Mouse (Mus musculus) kidney, embryonic 14.5 days (tissue): ENCODE measurements at regions not wholly inside any gene's neighbourhood (a gene's known extent, or its start where the extent isn't known, plus 50 kb on each side); places are given as distances from the start of the nearest gene placed in this dataset.

Experiments used
- ATAC-seq: fragments of 200-750 bp; cut with Nextera tagmentation; 2 replicates; pipeline ENCODE4 v1.8.0; 2017; ENCODE audit warnings: moderate number of reproducible peaks, mild to moderate bottlenecking, moderate TSS enrichment, moderate library complexity; ENCODE audit not compliant: low FRiP score, low TSS enrichment
- H3K27ac ChIP-seq: fragments of 300-500 bp; sonication (generic); 2 replicates; pipeline ENCODE4 v1.5.1; 2014; ENCODE audit warnings: low read depth, mild to moderate bottlenecking, low read length, moderate library complexity, mixed read lengths
- H3K27me3 ChIP-seq: fragments of 300-500 bp; sonication (generic); 2 replicates; pipeline ENCODE4 v1.6.1; 2014; ENCODE audit warnings: mild to moderate bottlenecking, low read length; ENCODE audit not compliant: control insufficient read depth, insufficient read depth
- H3K36me3 ChIP-seq: fragments of 300-500 bp; sonication (generic); 2 replicates; pipeline ENCODE4 v1.6.1; 2014; ENCODE audit warnings: low read length, mixed read lengths; ENCODE audit not compliant: control insufficient read depth, insufficient read depth
- H3K4me1 ChIP-seq: fragments of 300-500 bp; sonication (generic); 2 replicates; pipeline ENCODE4 v1.6.1; 2014; ENCODE audit warnings: low read length, mixed read lengths; ENCODE audit not compliant: control insufficient read depth, insufficient read depth
- H3K4me2 ChIP-seq: fragments of 300-500 bp; sonication (generic); replicated peaks from 2 replicates; pipeline ENCODE4 v1.6.1; 2014; ENCODE audit warnings: low read depth, mild to moderate bottlenecking, low read length
- H3K4me3 ChIP-seq: fragments of 300-500 bp; sonication (generic); 2 replicates; pipeline ENCODE4 v1.5.1; 2014; ENCODE audit warnings: mild to moderate bottlenecking, low read length
- H3K9ac ChIP-seq: fragments of 300-500 bp; sonication (generic); 2 replicates; pipeline ENCODE4 v1.6.1; 2014; ENCODE audit warnings: low read depth, mild to moderate bottlenecking, low read length, moderate library complexity
- H3K9me3 ChIP-seq: fragments of 300-500 bp; sonication (generic); 2 replicates; pipeline ENCODE4 v1.6.1; 2016; ENCODE audit warnings: low read length; ENCODE audit not compliant: control insufficient read depth
- WGBS: fragments of 180-500 bp; shearing (Covaris S2); extraction: QIAGEN DNeasy Blood & Tissue Kit; methylation state at CpG from one replicate; pipeline ENCODE4 v1.1.7; 2014; 5-methylcytosine and 5-hydroxymethylcytosine counted together

- 73% methylated on average over 2 of the region's 2 CpGs for WGBS
- Histone ChIP-seq H3K9ac (no peak overlapping the region), H3K4me1 (no peaks in the 10 kb centered on the region), H3K27ac (no peak overlapping the region), H3K9me3 (no peaks in the 10 kb centered on the region), H3K27me3 (no peaks in the 10 kb centered on the region), H3K4me3 (no peak overlapping the region), H3K4me2 (no peak overlapping the region), H3K36me3 (no peaks in the 10 kb centered on the region)
- ATAC-seq: no peak
These were observed 441.6 kb upstream of the A1bg start for GRCm38 (mm10) chr15:61364461-61364860.

GRCm38 (mm10) chr15:61361254-61361653 is 438.4 kb upstream of the A1bg start:
- ATAC-seq: no peak
- WGBS: 72% methylated on average over 3 of the region's 3 CpGs
- H3K9me3 ChIP-seq: no peaks in the 10 kb centered on the region
- no peak overlapping the region for H3K4me2 ChIP-seq
- H3K9ac ChIP-seq: no peak overlapping the region
- H3K27ac ChIP-seq: no peak overlapping the region
- H3K27me3 ChIP-seq: no peaks in the 10 kb centered on the region
- no peaks in the 10 kb centered on the region for H3K36me3 ChIP-seq
- H3K4me1 ChIP-seq: no peaks in the 10 kb centered on the region
- H3K4me3 ChIP-seq: no peak overlapping the region

- ATAC-seq: no peak
- Histone ChIP-seq H3K4me2 (no peak overlapping the region), H3K4me3 (no peak overlapping the region), H3K36me3 (no peaks in the 10 kb centered on the region), H3K27ac (no peak overlapping the region), H3K9ac (no peak overlapping the region), H3K27me3 (no peaks in the 10 kb centered on the region), H3K9me3 (no peaks in the 10 kb centered on the region), H3K4me1 (no peaks in the 10 kb centered on the region)
These were observed 432.5 kb upstream of the A1bg start for GRCm38 (mm10) chr15:61355344-61355743.

GRCm38 (mm10) chr15:61351729-61352342 is 429.0 kb upstream of the A1bg start:
- Histone ChIP-seq H3K9ac (no peak overlapping the region), H3K9me3 (no peaks in the 10 kb centered on the region), H3K36me3 (no peaks in the 10 kb centered on the region), H3K27ac (peak overlapping the region; percentile 76), H3K4me2 (no peak overlapping the region), H3K27me3 (no peaks in the 10 kb centered on the region), H3K4me3 (no peak overlapping the region), H3K4me1 (no peaks in the 10 kb centered on the region)
- no peak for ATAC-seq
- 62% methylated on average over 5 of the region's 5 CpGs for WGBS

GRCm38 (mm10) chr15:61345101-61345500 is 422.3 kb upstream of the A1bg start:
- Histone ChIP-seq H3K27ac (no peak overlapping the region), H3K9ac (no peak overlapping the region), H3K4me1 (no peaks in the 10 kb centered on the region), H3K4me2 (no peak overlapping the region), H3K27me3 (no peaks in the 10 kb centered on the region), H3K9me3 (no peaks in the 10 kb centered on the region), H3K4me3 (no peak overlapping the region), H3K36me3 (no peaks in the 10 kb centered on the region)
- 50% methylated on average over 4 of the region's 4 CpGs for WGBS
- ATAC-seq: no peak

- WGBS: 61% methylated on average over 1 of the region's 1 CpGs
- H3K4me3 ChIP-seq: no peak overlapping the region
- H3K36me3 ChIP-seq: no peaks in the 10 kb centered on the region
- no peak overlapping the region for H3K27ac ChIP-seq
- no peak overlapping the region for H3K9ac ChIP-seq
- ATAC-seq: peak; percentile 81
- H3K9me3 ChIP-seq: no peaks in the 10 kb centered on the region
- H3K4me1 ChIP-seq: no peaks in the 10 kb centered on the region
- H3K4me2 ChIP-seq: no peak overlapping the region
- no peaks in the 10 kb centered on the region for H3K27me3 ChIP-seq
These were observed 419.8 kb upstream of the A1bg start for GRCm38 (mm10) chr15:61342618-61343017.

GRCm38 (mm10) chr15:61327925-61328324 is 405.1 kb upstream of the A1bg start:
- no peak overlapping the region for H3K4me2 ChIP-seq
- no peak overlapping the region for H3K27ac ChIP-seq
- H3K9me3 ChIP-seq: no peaks in the 10 kb centered on the region
- no peak overlapping the region for H3K9ac ChIP-seq
- H3K36me3 ChIP-seq: no peaks in the 10 kb centered on the region
- H3K4me1 ChIP-seq: no peaks in the 10 kb centered on the region
- WGBS: 76% methylated on average over 2 of the region's 2 CpGs
- no peak overlapping the region for H3K4me3 ChIP-seq
- no peaks in the 10 kb centered on the region for H3K27me3 ChIP-seq
- ATAC-seq: no peak

- Histone ChIP-seq H3K36me3 (no peaks in the 10 kb centered on the region), H3K9me3 (no peaks in the 10 kb centered on the region), H3K27ac (no peak overlapping the region), H3K27me3 (no peaks in the 10 kb centered on the region), H3K9ac (no peak overlapping the region), H3K4me2 (no peak overlapping the region), H3K4me3 (no peak overlapping the region), H3K4me1 (no peaks in the 10 kb centered on the region)
- 95% methylated on average over 7 of the region's 7 CpGs for WGBS
- no peak for ATAC-seq
These were observed 399.4 kb upstream of the A1bg start for GRCm38 (mm10) chr15:61322243-61322642.

GRCm38 (mm10) chr15:61309452-61310165 is 386.8 kb upstream of the A1bg start:
- no peaks in the 10 kb centered on the region for H3K9me3 ChIP-seq
- H3K4me3 ChIP-seq: no peak overlapping the region
- WGBS: 47% methylated on average over 6 of the region's 6 CpGs
- no peaks in the 10 kb centered on the region for H3K4me1 ChIP-seq
- no peak overlapping the region for H3K27ac ChIP-seq
- H3K9ac ChIP-seq: no peak overlapping the region
- H3K36me3 ChIP-seq: no peaks in the 10 kb centered on the region
- ATAC-seq: no peak
- H3K27me3 ChIP-seq: no peaks in the 10 kb centered on the region
- H3K4me2 ChIP-seq: no peak overlapping the region
